Mouse (Mus musculus) thymus, postnatal 0 days (tissue): ENCODE measurements at regions not wholly inside any gene's neighbourhood (a gene's known extent, or its start where the extent isn't known, plus 50 kb on each side); places are given as distances from the start of the nearest gene placed in this dataset.

Experiments used
- DNase-seq: peaks from one replicate; pipeline ENCODE4 v3.0.0-alpha.2; 2015; ENCODE audit warnings: low spot score

DNA sequence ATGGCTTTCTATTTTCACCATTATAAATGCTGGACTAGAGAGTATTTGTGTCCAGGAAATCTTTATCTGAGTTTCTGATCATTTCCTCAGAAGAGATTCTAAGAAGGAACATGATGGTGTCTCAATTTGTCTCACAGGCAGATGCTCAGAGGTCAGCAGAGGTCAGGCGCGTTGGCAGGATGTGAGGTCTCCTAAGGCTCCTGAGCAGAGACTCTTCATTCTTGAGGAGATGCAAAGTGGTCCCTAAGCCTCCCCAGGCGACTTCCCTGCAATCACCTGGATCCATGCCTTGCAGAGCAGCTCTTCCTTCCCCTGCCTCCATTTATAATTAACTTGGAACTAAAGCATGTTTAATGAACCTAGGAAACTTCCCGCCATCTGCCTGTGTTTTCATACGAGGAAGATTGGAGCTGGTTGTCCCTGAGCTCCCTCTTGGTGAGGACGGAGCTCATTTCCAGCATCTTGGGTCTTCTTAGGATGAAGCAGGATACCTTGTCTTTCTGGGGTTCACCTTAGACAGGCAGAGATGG is 71.8 kb downstream of the Arf2 start:
- DNase-seq: no peak

DNA sequence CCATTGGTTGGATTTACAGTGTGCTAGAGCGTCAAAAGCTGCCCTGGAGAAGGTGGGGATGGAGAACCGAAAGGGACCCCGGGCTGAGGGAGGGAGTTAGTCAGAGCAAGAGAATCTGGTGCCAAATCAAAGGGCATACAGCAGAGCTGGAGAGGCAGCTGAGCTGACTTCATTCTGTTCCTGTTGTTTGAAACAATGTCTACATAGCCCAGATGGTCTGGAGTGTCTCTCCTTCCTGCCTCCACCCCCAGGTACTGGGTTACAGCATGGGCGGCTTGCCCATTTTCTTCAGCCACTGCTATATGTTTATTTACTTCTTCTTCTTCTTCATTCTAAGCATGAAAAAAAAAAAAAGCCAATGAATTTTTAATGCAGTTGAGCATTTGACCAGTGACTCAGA is 78.7 kb downstream of the Arf2 start:
- DNase-seq: no peak

DNA sequence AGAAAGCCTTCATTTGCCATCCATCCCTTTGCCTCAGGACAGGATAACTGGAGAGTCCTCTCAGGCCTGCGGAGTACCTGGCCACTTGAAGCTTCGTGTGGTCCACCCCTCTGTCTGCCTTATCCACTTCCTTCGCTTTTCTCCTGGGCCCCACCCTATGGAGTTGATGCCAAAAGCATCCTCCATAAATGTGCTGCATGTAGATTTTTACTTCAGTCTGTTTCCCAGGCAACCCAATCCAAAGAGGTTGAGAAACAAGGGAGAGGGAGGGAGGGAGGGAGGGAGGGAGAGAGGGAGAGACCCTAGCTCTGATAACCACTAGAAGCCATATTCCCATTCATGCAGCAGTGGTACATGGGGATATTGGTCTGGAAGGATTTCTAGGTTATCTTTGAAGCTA is 80.7 kb upstream of the Crhr1 start:
- DNase-seq: no peak

DNA sequence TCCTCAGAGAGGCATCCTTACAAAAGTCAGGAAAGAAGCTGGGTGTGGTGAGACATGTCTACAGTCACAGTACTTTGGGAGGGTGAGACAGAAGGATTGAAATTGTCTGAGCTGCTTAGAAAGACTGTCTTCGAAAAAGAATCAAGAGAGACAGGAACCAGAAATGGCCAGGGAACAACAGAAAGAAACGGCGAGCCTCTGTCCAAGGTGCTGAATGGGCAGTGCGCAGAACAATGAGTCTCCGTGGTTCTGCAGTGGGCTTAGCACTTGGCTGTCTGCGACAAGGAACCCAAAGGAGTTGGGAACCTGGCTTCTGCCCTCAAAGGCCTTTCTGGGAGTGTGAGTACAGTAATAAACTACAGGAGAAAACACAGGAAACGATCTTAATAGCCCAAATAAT is 79.4 kb upstream of the Crhr1 start:
- DNase-seq: peak; percentile 7

DNA sequence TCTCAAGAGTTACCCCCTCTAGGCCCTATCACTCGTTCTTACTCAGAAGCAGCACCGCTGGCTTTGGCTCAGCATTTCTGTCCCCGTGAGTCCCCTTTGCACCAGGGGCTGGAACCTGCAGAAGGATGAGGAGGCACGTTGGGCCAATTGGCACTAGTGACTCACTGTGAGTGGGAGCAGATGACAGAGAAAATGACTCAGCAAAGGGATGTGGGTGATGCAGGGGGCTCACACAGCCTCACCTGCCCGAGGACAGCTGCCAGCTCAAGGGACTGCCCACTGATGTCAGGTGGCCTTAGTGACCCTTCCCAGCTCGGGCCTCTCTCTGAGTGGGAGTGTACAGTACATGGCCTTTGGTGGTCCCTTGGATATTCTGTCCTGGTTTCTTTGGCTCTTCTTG is 76.7 kb upstream of the Crhr1 start:
- no peak for DNase-seq

DNA sequence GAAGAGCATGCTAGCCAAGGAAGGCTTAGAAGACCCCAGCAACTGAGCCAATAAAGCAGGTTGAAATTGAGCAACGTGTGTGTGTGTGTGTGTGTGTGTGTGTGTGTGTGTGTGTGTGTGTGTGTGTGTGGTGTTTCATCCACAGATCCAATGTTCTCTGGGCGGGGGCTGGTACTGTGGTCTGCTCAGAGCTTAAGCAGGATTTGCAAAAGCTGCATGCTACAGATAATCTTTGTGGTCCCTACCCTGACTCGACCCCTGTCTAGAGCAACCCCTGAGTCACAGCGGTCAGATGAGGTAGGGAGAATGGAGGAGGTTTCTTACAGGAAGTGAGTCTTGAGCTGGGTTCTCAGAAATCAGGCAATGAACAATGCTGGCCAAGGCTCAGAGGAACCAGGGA is 75.6 kb upstream of the Crhr1 start:
- DNase-seq: no peak

DNA sequence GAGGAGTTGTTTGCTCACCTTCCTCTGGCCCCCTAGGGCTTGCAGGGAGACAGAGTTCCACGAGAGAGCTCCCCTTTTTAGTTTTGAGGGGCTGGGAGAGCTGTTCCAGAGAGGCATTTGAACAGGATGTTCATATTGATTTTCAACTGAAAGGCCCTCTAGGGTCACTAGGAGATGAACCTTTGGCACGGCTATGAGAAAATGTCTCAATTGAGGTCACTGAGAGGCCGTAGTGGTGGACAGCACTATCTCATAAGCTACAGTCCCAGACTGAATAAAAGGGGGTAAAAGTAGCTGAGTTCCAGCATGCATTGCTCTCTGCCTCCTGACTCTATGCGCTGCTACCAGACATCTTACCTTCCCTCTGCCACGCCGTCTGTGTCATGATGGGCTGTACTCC is 74.1 kb upstream of the Crhr1 start:
- DNase-seq: no peak

DNA sequence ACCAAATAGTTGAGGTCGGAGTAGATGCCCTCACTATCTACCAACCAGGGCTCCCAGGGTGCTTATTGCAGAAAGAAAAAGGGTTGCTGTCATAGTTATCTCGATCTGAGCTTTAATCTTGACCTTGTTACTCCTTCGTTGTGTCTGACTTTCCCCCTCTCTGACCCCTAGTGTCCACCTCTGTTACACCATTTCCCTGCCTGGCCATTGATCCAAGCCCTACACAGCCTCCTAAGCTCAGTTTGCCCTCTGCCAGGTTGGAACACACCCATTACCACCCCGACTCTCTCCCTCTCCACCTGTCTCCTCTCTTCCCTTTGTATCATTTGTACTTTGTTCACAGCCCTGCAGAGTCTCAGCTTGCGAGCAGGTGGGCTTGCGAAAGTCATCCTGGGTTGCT is 73.6 kb upstream of the Crhr1 start:
- no peak for DNase-seq

DNA sequence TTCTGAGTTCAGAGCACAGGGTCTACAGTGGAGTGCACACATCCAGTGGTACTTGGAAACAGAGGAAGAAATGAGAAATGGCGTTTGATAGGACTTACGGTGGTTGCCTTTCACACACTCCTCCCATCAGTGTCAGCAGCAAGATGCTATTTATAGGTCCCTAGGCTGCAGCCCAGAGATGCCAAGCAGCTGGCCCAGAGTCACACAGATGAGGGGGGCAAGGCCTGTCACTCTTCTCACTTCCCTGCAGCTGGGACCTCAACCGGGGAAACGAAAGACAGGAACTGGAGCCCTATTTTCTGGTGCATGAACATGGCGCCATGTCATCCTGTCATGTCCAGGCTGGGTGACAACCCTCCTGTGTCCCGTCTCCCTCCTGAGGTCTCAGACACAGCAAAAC is 71.3 kb upstream of the Crhr1 start:
- no peak for DNase-seq

DNA sequence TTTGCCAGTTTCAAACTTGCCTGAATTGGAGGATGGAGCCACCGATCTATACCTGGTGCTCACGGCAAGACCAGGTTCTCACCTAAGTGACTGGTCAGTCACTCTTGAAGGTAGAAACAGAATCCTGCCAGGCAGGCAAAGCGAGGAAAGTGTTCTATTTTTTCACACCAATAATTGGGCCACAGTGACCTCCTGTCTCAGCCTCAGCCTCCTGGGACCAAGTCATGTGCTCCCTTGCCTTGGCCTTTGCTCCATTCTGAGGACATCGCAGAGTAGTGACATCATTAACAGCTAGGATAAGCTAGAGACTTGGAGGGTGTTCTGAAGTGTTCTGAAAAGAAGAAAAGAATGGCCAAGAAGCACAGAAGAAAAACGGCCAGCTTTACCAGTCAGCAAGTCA is 67.5 kb upstream of the Crhr1 start:
- no peak for DNase-seq

DNA sequence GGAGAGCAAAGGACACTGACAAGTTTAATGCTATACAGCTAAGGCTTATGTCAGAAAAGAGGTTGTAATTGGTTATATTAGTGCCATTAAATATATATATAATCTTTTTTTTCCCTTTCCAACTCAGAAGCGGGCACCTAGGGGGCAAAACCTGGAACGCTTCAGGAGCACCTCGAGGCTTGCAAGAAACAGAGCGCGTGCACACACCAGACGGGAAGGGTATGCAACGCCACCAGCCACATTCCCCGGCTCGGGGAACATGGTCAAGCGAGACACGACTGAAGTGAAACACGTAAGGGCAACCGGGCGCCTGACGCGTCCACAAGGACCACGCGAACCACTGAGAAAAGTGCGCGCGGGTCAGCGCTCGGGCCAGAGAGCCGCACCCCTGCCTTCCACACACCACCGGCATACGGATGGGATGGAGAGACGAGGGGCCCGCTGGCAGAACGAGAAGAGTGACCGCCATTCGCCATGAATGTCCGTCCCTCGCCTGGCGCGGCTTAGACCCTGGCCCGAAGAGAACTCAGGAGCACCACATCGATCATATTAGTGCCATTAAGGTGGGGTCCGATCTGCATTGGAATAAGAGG is 60.0 kb upstream of the Crhr1 start:
- DNase-seq: no peak

DNA sequence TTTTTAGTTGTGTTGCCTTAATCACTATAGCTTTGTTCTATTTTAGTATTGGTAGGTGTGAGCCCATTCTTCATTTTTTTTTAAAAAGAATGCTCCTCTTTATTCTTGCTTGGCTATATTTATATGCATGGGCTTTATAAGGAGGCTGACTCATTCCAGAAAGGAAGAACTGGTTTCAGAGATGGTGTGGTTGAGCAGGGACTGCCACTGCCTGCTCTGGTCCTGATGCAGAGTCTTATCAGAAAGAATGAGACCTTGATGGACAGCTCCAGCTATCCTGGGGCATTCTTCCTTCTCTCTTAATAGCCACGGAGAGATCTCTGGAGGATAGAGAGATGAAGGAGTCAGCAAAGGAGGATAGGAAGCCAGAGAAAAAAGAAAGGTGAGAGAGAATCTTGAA is 57.9 kb upstream of the Crhr1 start:
- no peak for DNase-seq

DNA sequence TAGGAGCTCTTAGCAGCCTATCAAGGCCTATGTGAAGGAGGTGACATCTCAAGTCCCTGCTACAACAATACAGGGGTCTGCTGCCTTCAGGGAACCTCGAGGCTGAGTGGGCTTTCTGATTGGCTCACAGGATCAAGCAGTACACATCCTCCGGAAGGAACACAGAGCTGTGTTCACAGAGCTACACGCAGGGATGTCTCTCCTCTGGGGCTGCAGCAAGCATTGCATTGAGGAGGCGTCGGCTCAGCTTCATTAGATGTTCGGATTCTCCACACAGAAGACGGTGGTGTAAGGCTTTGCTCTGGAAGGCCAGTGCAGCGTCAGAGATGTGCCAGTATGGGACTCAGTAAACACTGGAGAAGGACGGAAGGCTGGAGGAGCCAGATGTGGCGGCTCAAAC is 57.3 kb upstream of the Crhr1 start:
- DNase-seq: no peak

DNA sequence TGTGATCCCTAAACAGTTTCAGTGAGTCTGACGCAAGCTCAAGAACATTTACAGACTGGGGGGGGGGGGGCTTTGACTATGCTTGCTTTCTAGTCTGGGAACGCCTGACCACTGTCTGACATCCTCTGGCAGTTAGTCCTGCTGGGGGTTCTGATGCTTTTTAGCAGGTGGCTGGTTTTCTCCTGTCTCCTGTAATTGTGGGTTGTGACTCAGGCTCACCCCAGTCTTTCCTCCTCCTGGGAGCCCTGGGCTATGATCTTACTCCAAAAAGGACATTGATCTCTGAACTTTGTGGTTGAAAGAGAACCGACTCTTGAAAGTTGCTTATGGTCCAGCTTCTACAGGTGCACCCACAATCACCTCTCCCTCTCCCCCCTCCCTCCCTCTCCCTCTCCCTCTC is 50.6 kb upstream of the Crhr1 start:
- no peak for DNase-seq
